Mouse (Mus musculus) MEL (cell line): ENCODE measurements at regions not wholly inside any gene's neighbourhood (a gene's known extent, or its start where the extent isn't known, plus 50 kb on each side); places are given as distances from the start of the nearest gene placed in this dataset.

ENCODE experiments used
- DNase-seq: peaks from one replicate; pipeline ENCODE4 v3.0.0; 2011; ENCODE audit warnings: low read depth, low spot score
- H3K27ac ChIP-seq: 2 replicates; pipeline ENCODE4 v1.5.1; 2012; ENCODE audit warnings: low read depth, mild to moderate bottlenecking, control low read depth, low read length, moderate library complexity; ENCODE audit not compliant: control insufficient read depth
- H3K27me3 ChIP-seq, 2 experiments: fragments of 150-350 bp in 1 of 2; sonication (generic) in 1 of 2; 2 replicates each; pipeline ENCODE4 v1.6.1; 2012; ENCODE audit warnings: low read length in 2 of 2, mild to moderate bottlenecking in 2 of 2, improper control_type of control experiment in 1 of 2, moderate library complexity in 1 of 2; ENCODE audit not compliant: insufficient read depth in 2 of 2, control insufficient read depth in 1 of 2
- H3K36me3 ChIP-seq, 2 experiments: 2 replicates each; pipeline ENCODE4 v1.6.1; 2012 to 2014; ENCODE audit warnings: low read length in 2 of 2, improper control_type of control experiment in 1 of 2, inconsistent platforms in 1 of 2, mild to moderate bottlenecking in 1 of 2; ENCODE audit not compliant: insufficient read depth in 2 of 2, control insufficient read depth in 1 of 2
- H3K4me1 ChIP-seq, 2 experiments: fragments of 150-350 bp in 1 of 2; sonication (generic) in 1 of 2; 2 replicates each; pipeline ENCODE4 v1.6.1; 2012; ENCODE audit warnings: low read length in 2 of 2, improper control_type of control experiment in 1 of 2, mild to moderate bottlenecking in 1 of 2; ENCODE audit not compliant: insufficient read depth in 2 of 2, control insufficient read depth in 1 of 2
- H3K4me3 ChIP-seq, 2 experiments: fragments of 150-350 bp in 1 of 2; sonication (generic) in 1 of 2; 2 replicates each; pipeline ENCODE4 v1.5.1; 2012; ENCODE audit warnings: low read depth in 2 of 2, low read length in 2 of 2, mild to moderate bottlenecking in 2 of 2, moderate library complexity in 2 of 2, control low read depth in 1 of 2, improper control_type of control experiment in 1 of 2; ENCODE audit not compliant: control insufficient read depth in 1 of 2, insufficient read depth in 1 of 2
- H3K79me2 ChIP-seq: 2 replicates; pipeline ENCODE4 v1.6.1; 2012; ENCODE audit warnings: mild to moderate bottlenecking, low read length, moderate library complexity; ENCODE audit not compliant: control insufficient read depth, poor library complexity, insufficient read depth
- H3K9ac ChIP-seq: 2 replicates; pipeline ENCODE4 v1.6.1; 2012; ENCODE audit warnings: low read depth, mild to moderate bottlenecking, control low read depth, low read length, moderate library complexity; ENCODE audit not compliant: control insufficient read depth, poor library complexity, severe bottlenecking
- H3K9me3 ChIP-seq: fragments of 150-350 bp; sonication (generic); replicated peaks from 2 replicates; pipeline ENCODE4 v1.6.1; 2012; ENCODE audit warnings: mild to moderate bottlenecking, low read length, improper control_type of control experiment, moderate library complexity; ENCODE audit not compliant: insufficient read depth
- BHLHE40 ChIP-seq: IDR thresholded peaks from 2 replicates; pipeline ENCODE4 v1.6.1; 2012; ENCODE audit warnings: low read depth, mild to moderate bottlenecking, inconsistent platforms, low read length, improper control_type of control experiment, borderline replicate concordance
- CHD2 ChIP-seq: IDR thresholded peaks from 2 replicates; pipeline ENCODE4 v1.6.1; 2011; ENCODE audit warnings: low read length, improper control_type of control experiment
- CTCF ChIP-seq, 3 experiments: IDR thresholded peaks in 2 of 3; conservative IDR thresholded peaks in 1 of 3; 2 replicates each; pipeline ENCODE4 v1.5.1; 2011 to 2012; ENCODE audit warnings: low read length in 3 of 3, low read depth in 2 of 3, mild to moderate bottlenecking in 2 of 3, improper control_type of control experiment in 1 of 3, inconsistent platforms in 1 of 3, mixed read lengths in 1 of 3, moderate library complexity in 1 of 3; ENCODE audit not compliant: control insufficient read depth in 1 of 3, insufficient read depth in 1 of 3, poor library complexity in 1 of 3, severe bottlenecking in 1 of 3
- E2F4 ChIP-seq: IDR thresholded peaks from 2 replicates; pipeline ENCODE4 v1.6.1; 2011; ENCODE audit warnings: low read depth, low read length, improper control_type of control experiment, borderline replicate concordance
- EP300 ChIP-seq, 2 experiments: IDR thresholded peaks; 2 replicates each; pipeline ENCODE4 v1.6.1; 2011; ENCODE audit warnings: improper control_type of control experiment in 2 of 2, low read length in 2 of 2, low read depth in 1 of 2, mild to moderate bottlenecking in 1 of 2
- ETS1 ChIP-seq: IDR thresholded peaks from 2 replicates; pipeline ENCODE4 v1.6.1; 2012; ENCODE audit warnings: low read depth, mild to moderate bottlenecking, inconsistent platforms, low read length, improper control_type of control experiment, moderate library complexity
- GABPA ChIP-seq: IDR thresholded peaks from 2 replicates; pipeline ENCODE4 v1.6.1; 2012; ENCODE audit warnings: low read depth, mild to moderate bottlenecking, inconsistent platforms, low read length, improper control_type of control experiment, moderate library complexity
- GATA1 ChIP-seq: IDR thresholded peaks from 2 replicates; pipeline ENCODE4 v1.6.1; 2011; ENCODE audit warnings: low read depth, low read length, improper control_type of control experiment
- HCFC1 ChIP-seq: IDR thresholded peaks from 2 replicates; pipeline ENCODE4 v1.6.1; 2012; ENCODE audit warnings: low read depth, mild to moderate bottlenecking, inconsistent platforms, low read length, improper control_type of control experiment, moderate library complexity
- JUND ChIP-seq: IDR thresholded peaks from 2 replicates; pipeline ENCODE4 v1.6.1; 2011; ENCODE audit warnings: low read depth, mild to moderate bottlenecking, improper control_type of control experiment, low read length
- MAFK ChIP-seq: IDR thresholded peaks from 2 replicates; pipeline ENCODE4 v1.6.1; 2011; ENCODE audit warnings: low read depth, mild to moderate bottlenecking, low read length, improper control_type of control experiment, borderline replicate concordance
- MAX ChIP-seq: IDR thresholded peaks from 2 replicates; pipeline ENCODE4 v1.6.1; 2011; ENCODE audit warnings: low read length, improper control_type of control experiment
- MAZ ChIP-seq: IDR thresholded peaks from 2 replicates; pipeline ENCODE4 v1.6.1; 2012; ENCODE audit warnings: low read depth, mild to moderate bottlenecking, inconsistent platforms, low read length, improper control_type of control experiment
- MEF2A ChIP-seq: IDR thresholded peaks from 2 replicates; pipeline ENCODE4 v1.6.1; 2014; ENCODE audit warnings: low read depth, mild to moderate bottlenecking, inconsistent platforms, low read length, improper control_type of control experiment; ENCODE audit not compliant: poor library complexity, insufficient replicate concordance, severe bottlenecking; ENCODE audit errors: extremely low read depth
- MYB ChIP-seq: IDR thresholded peaks from 2 replicates; pipeline ENCODE4 v1.6.1; 2011; ENCODE audit warnings: mild to moderate bottlenecking, low read depth, low read length, improper control_type of control experiment
- NRF1 ChIP-seq: IDR thresholded peaks from 2 replicates; pipeline ENCODE4 v1.6.1; 2014; ENCODE audit warnings: low read depth, mild to moderate bottlenecking, inconsistent platforms, low read length, improper control_type of control experiment, moderate library complexity; ENCODE audit not compliant: poor library complexity, insufficient read depth, severe bottlenecking
- POLR2A ChIP-seq, 2 experiments: IDR thresholded peaks; 2 replicates each; pipeline ENCODE4 v1.6.1; 2011 to 2012; ENCODE audit warnings: low read length in 2 of 2, mild to moderate bottlenecking in 2 of 2, control low read depth in 1 of 2, improper control_type of control experiment in 1 of 2, low read depth in 1 of 2, moderate library complexity in 1 of 2; ENCODE audit not compliant: control insufficient read depth in 1 of 2, insufficient read depth in 1 of 2, poor library complexity in 1 of 2
- POLR2AphosphoS2 ChIP-seq: IDR thresholded peaks from 2 replicates; pipeline ENCODE4 v1.6.1; 2011; ENCODE audit warnings: low read length, improper control_type of control experiment
- POLR2AphosphoS5 ChIP-seq: IDR thresholded peaks from 2 replicates; pipeline ENCODE4 v1.6.1; 2012; ENCODE audit warnings: low read depth, borderline replicate concordance, mild to moderate bottlenecking, inconsistent platforms, low read length, moderate library complexity, mixed read lengths
- RAD21 ChIP-seq: IDR thresholded peaks from 2 replicates; pipeline ENCODE4 v1.6.1; 2011; ENCODE audit warnings: mild to moderate bottlenecking, low read depth, low read length, improper control_type of control experiment
- SIN3A ChIP-seq: IDR thresholded peaks from 2 replicates; pipeline ENCODE4 v1.6.1; 2012; ENCODE audit warnings: low read length, improper control_type of control experiment, inconsistent platforms
- TAL1 ChIP-seq: IDR thresholded peaks from 2 replicates; pipeline ENCODE4 v1.6.1; 2012; ENCODE audit warnings: mild to moderate bottlenecking, inconsistent platforms, low read length, moderate library complexity, mixed read lengths
- TCF12 ChIP-seq: IDR thresholded peaks from 2 replicates; pipeline ENCODE4 v1.6.1; 2014; ENCODE audit warnings: low read depth, mild to moderate bottlenecking, inconsistent platforms, low read length, improper control_type of control experiment, moderate library complexity
- ZC3H11A ChIP-seq: IDR thresholded peaks from 2 replicates; pipeline ENCODE4 v1.6.1; 2012; ENCODE audit warnings: low read depth, mild to moderate bottlenecking, inconsistent platforms, low read length, improper control_type of control experiment
- ZNF384 ChIP-seq: IDR thresholded peaks from 2 replicates; pipeline ENCODE4 v1.6.1; 2012; ENCODE audit warnings: low read depth, mild to moderate bottlenecking, inconsistent platforms, low read length, improper control_type of control experiment

DNA sequence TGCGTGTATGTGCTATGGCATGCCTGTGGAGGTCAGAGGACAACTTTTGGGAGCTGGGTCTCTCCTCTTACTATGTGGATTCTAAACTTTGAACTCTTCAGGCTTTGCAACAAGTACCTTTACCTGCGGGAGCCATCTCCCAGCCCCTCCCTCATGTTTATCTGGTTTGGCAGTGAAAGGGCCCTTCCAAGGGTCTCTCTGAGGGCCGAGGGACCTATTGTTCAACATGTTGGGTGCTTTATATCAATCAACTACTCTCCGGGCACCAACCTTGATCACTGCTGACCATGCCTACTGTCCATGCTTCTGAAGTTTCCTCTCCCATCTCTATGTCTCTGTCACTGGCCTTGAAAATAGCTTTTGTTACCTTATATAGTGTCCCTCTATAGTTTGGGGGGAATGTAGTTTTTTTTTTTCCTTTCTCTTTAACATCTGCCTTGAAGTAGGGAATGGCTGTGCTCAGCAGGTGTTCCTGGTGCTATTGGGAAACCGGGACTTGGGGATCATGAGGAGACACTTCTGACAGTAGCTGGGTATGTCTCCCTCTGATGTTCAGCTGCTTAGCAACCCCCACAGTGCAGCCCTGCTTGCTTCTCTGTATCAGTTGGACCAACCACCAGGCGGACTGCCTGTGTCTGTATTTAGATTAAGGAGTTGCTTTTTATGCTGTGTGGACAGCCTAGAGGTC, 120.2 kb upstream of the Fstl4 start:
- Histone ChIP-seq H3K27me3 (no peaks in the 10 kb centered on the region), H3K9me3 (no peaks in the 10 kb centered on the region), H3K36me3 (no peaks in the 10 kb centered on the region), H3K4me3 (no peak overlapping the region), H3K79me2 (no peaks in the 10 kb centered on the region), H3K4me1 (no peaks in the 10 kb centered on the region), H3K9ac (no peak overlapping the region), H3K27ac (no peak overlapping the region)
- no peak for TF ChIP-seq JUND
- TF ChIP-seq BHLHE40 = no peak
- no peak for TF ChIP-seq MAX
- TF ChIP-seq TAL1 = no peak
- TF ChIP-seq GATA1 = no peak
- TF ChIP-seq ZC3H11A = no peak
- no peak for TF ChIP-seq ETS1
- TF ChIP-seq EP300 (IDR thresholded peaks at IDR 0.05; ENCODE audit: low read depth in 1 of 2, low read length in 2 of 2) = no peak
- TF ChIP-seq SIN3A = no peak
- no peak for TF ChIP-seq GABPA
- TF ChIP-seq E2F4 = no peak
- no peak for TF ChIP-seq MAZ
- TF ChIP-seq CHD2 = no peak
- TF ChIP-seq POLR2AphosphoS2 = no peak
- TF ChIP-seq RAD21 = no peak
- no peak for TF ChIP-seq MYB
- no peak for TF ChIP-seq ZNF384
- TF ChIP-seq CTCF (IDR thresholded peaks at IDR 0.05 in 2 of 3, conservative IDR thresholded peaks at IDR 0.05 in 1 of 3; ENCODE audit: control insufficient read depth in 1 of 3, insufficient read depth in 1 of 3, low read depth in 2 of 3, low read length in 3 of 3, poor library complexity in 1 of 3, severe bottlenecking in 1 of 3) = no peak
- TF ChIP-seq TCF12 = no peak
- no peak for TF ChIP-seq POLR2AphosphoS5
- DNase-seq = no peak

DNA sequence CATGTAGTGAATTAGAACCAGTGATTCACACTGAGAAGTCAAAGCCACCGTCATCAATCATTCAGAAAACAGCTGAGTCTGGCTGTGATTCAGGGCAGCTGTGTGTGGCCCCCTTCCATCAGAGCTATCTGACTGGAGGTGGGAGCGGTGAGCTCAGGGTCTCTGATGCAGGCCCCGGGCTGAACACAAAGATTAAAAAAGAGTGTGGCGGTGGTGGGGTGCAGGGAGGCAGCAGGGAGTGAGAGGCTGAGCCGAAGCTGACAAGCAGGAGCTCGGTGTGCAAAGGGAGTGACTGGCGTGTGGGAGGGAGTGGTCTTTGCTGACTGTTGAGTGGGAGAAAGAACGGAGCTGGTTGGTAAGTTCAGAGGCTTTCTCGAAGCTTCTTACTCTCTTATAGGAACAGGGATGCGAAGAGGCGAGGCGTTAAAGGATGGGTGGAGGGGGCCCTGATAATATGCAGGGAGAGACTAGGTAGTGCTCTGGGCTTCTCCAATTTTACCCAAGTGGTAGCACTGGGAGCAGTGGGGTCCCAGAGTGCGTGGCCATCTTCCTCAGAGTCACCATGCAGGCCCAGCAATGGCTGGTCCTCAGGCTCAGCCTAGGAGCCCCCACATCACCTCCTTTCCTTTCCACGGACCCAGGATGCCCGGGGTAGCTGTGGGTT, 116.1 kb upstream of the Fstl4 start:
- no peak overlapping the region for H3K9ac ChIP-seq
- no peak overlapping the region for H3K4me3 ChIP-seq
- H3K36me3 ChIP-seq = no peaks in the 10 kb centered on the region
- no peaks in the 10 kb centered on the region for H3K27me3 ChIP-seq
- no peaks in the 10 kb centered on the region for H3K4me1 ChIP-seq
- no peaks in the 10 kb centered on the region for H3K9me3 ChIP-seq
- H3K27ac ChIP-seq = no peak overlapping the region
- no peak for TF ChIP-seq MYB
- no peak for TF ChIP-seq POLR2AphosphoS5
- no peak for TF ChIP-seq JUND
- TF ChIP-seq NRF1 = no peak
- TF ChIP-seq BHLHE40 = no peak
- TF ChIP-seq CHD2 = no peak
- TF ChIP-seq MEF2A = no peak
- TF ChIP-seq TAL1 = no peak
- no peak for TF ChIP-seq MAFK
- no peak for TF ChIP-seq POLR2AphosphoS2
- TF ChIP-seq GATA1 = no peak
- no peak for TF ChIP-seq POLR2A (IDR thresholded peaks at IDR 0.05; ENCODE audit: control insufficient read depth in 1 of 2, insufficient read depth in 1 of 2, low read depth in 1 of 2, low read length in 2 of 2, poor library complexity in 1 of 2)
- TF ChIP-seq SIN3A = no peak
- TF ChIP-seq HCFC1 = no peak
- no peak for TF ChIP-seq EP300 (IDR thresholded peaks at IDR 0.05; ENCODE audit: low read depth in 1 of 2, low read length in 2 of 2)
- no peaks in the 10 kb centered on the region for H3K79me2 ChIP-seq
- no peak for DNase-seq
